ENCODE assay signal across 8 mouse cellular contexts in the genomic region with DNA sequence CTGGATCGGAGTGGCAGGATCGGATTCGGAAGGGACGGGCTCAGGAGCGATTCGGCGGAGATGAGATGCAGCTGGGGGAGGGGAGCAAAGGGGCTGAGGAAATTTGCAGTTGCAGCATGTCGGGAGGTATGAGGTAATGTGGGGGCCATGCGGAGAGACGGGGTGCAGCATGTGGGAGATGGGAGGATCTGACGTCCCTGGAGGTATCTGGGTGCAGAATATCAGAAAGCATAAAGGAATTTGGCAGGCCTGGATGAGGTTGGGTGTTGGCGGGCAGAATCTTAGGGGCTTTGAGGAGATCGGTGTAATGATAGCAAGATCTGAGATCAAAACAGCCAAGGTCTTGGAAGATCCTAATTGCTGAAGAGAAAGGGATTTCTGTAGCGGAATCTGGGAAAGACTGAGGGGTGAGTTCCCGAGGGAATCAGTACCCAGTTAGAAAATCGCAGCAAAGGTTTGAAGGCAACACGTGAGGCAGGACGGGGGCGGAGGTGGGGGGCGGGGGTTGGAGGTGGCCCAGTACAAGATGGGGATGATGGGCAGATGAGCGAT. TPM values are rescaled to one million over a fixed set of nuclear protein-coding genes. Genes with fewer than 3 reads are reported as not detected.
DNase-seq lines count a peak whose midpoint lies in the region; ATAC-seq and TF ChIP-seq lines count a peak whose summit lies in the region.

No protein-coding gene starts in this region.

- no peak for TF ChIP-seq CTCF in forebrain, postnatal 0 days (IDR thresholded peaks at IDR 0.05; ENCODE audit: low read depth)

- peak overlapping the region; percentile 75 for H3K4me2 ChIP-seq in lung, embryonic 15.5 days
- H3K4me2 ChIP-seq in forebrain, postnatal 0 days (ENCODE audit: low read depth), result peak overlapping the region; percentile 69

- peak; percentile 24 for DNase-seq in adrenal gland, postnatal 14 days
- no peak for DNase-seq in adrenal gland, adult 2 months
- DNase-seq in lung, postnatal 10 days, result no peak
- DNase-seq in forebrain, postnatal 0 days, result no peak
- no peak for DNase-seq in thymus, postnatal 4 days
- DNase-seq in spleen, postnatal 14 days (ENCODE audit: low spot score in 2 of 2), result no peak

- 0 out of 2 replicates have a peak overlapping the region, but pooled peaks have one; percentile 43 for H3K27ac ChIP-seq in lung, embryonic 15.5 days
- peak overlapping the region; percentile 89 for H3K27ac ChIP-seq in forebrain, postnatal 0 days (ENCODE audit: low read depth, low read length)
- 0 out of 2 replicates have a peak overlapping the region, but pooled peaks have one; percentile 27 for H3K27ac ChIP-seq in macrophage

- H3K9ac ChIP-seq in lung, embryonic 15.5 days, result peak overlapping the region; percentile 76
- peak overlapping the region; percentile 82 for H3K9ac ChIP-seq in forebrain, postnatal 0 days

- H3K4me1 ChIP-seq in lung, embryonic 15.5 days, result peaks cover 18% of the 10 kb centered on the region
- H3K4me1 ChIP-seq in forebrain, postnatal 0 days (ENCODE audit: insufficient read depth), result peaks cover 8% of the 10 kb centered on the region; the same call in 1 of the 2 replicates

- no peaks in the 10 kb centered on the region for H3K36me3 ChIP-seq in lung, embryonic 15.5 days
- H3K36me3 ChIP-seq in forebrain, postnatal 0 days (ENCODE audit: insufficient read depth), result no peaks in the 10 kb centered on the region
- H3K36me3 ChIP-seq in macrophage (ENCODE audit: inconsistent target), result no peaks in the 10 kb centered on the region

- no peaks in the 10 kb centered on the region for H3K27me3 ChIP-seq in lung, embryonic 15.5 days
- no peaks in the 10 kb centered on the region for H3K27me3 ChIP-seq in forebrain, postnatal 0 days (ENCODE audit: insufficient read depth, low read length)

- H3K9me3 ChIP-seq in lung, embryonic 15.5 days, result no peaks in the 10 kb centered on the region
- H3K9me3 ChIP-seq in forebrain, postnatal 0 days (ENCODE audit: low read length), result no peaks in the 10 kb centered on the region

- peak; percentile 73; the same call in 1 of the 2 replicates for ATAC-seq in lung, embryonic 15.5 days (ENCODE audit: borderline replicate concordance, extremely low read depth, low FRiP score, low TSS enrichment)
- ATAC-seq in forebrain, postnatal 0 days, result peak; percentile 92

- WGBS in lung, embryonic 15.5 days, result under 1% methylated on average over 21 of the region's 21 CpGs
- 1% methylated on average over 21 of the region's 21 CpGs for WGBS in forebrain, postnatal 0 days
- under 1% methylated on average over 21 of the region's 21 CpGs for WGBS in macrophage (ENCODE audit: missing documents)

- peaks cover 43% of the 10 kb centered on the region; the same call in 1 of the 2 replicates for H3K79me2 ChIP-seq in macrophage (ENCODE audit: inconsistent target)

- peak overlapping the region; percentile 81 for H3K4me3 ChIP-seq in lung, embryonic 15.5 days
- H3K4me3 ChIP-seq in forebrain, postnatal 0 days (ENCODE audit: low read depth, low read length), result peak overlapping the region; percentile 85
- H3K4me3 ChIP-seq in macrophage (ENCODE audit: inconsistent target), result peak overlapping the region; percentile 89

RNA-seq across cellular contexts. Expression of gene Trim32, which starts 0.4 kb away (rescaled TPM):
- 21.4 and 25.5 TPM in 2 replicates for total RNA-seq in adrenal gland, postnatal 14 days (2021)
- total RNA-seq in adrenal gland, adult 2 months (2021), result 10 to 100 TPM; 23.6 to 36.2 TPM
- 36.6 and 45.0 TPM in 2 replicates for polyA plus RNA-seq in adrenal gland, adult 2 months (2012; rRNA removed)
- 46.1 and 46.2 TPM in 2 replicates for polyA plus RNA-seq in lung, embryonic 15.5 days (2015; fragmentation: Nextera tagmentation; extraction: Ambion mirVana)
- total RNA-seq in forebrain, postnatal 0 days (2014; rRNA removed), result 156 and 187 TPM in 2 replicates
- polyA plus RNA-seq in forebrain, postnatal 0 days (2015; fragmentation: Nextera tagmentation; extraction: Ambion mirVana), result 154 and 164 TPM in 2 replicates
- 1 to 10 TPM in 23 of 26 experiments, under 1 TPM in 3; 0.24 to 8.5 (median 2.5) TPM for total RNA-seq in macrophage (2018; cell fraction: chromatin; rRNA removed)
- total RNA-seq in macrophage (2018; cell fraction: cytosol; rRNA removed), result 10 to 100 TPM in 5 of 26 experiments, 1 to 10 TPM in 21; 2.9 to 12.1 (median 7.0) TPM
- 10 to 100 TPM in 2 of 26 experiments, 1 to 10 TPM in 24; 2.0 to 10.3 (median 4.4) TPM for total RNA-seq in macrophage (2018; cell fraction: nucleus; rRNA removed)
- polyA plus RNA-seq in macrophage (2018), result 6.3 to 9.6 TPM (median 8.7 TPM) in 3 replicates

Comparison
In these comparisons a context has a peak if more than half of its experiments do, and no peak if none do; other contexts are left out.
1. H3K27ac ChIP-seq: peak in every context shown above with its lines; median percentile 89 in forebrain, postnatal 0 days; 43 in lung, embryonic 15.5 days; 27 in macrophage.